Mouse (Mus musculus) right cerebral cortex, postnatal 4 days (tissue): ENCODE measurements around the gene Gtf2i.

Experiments
- DNase-seq: peaks from one replicate; pipeline ENCODE4 v3.0.0-alpha.2; 2022

Gtf2i gene

GRCm38 (mm10) chr5:134237936-134238760, 76.4 kb downstream of the Gtf2i start:
- DNase-seq: peak; percentile 28

GRCm38 (mm10) chr5:134237508-134237907, 77.1 kb downstream of the Gtf2i start:
- DNase-seq: no peak

GRCm38 (mm10) chr5:134236796-134237195, 77.8 kb downstream of the Gtf2i start:
- DNase-seq: no peak

GRCm38 (mm10) chr5:134236241-134236640, 78.3 kb downstream of the Gtf2i start:
- no peak for DNase-seq

- peak; percentile 66 for DNase-seq
These were observed 79.4 kb downstream of the Gtf2i start for GRCm38 (mm10) chr5:134235111-134235510.

- no peak for DNase-seq
These were observed 80.4 kb downstream of the Gtf2i start for GRCm38 (mm10) chr5:134234205-134234604.

GRCm38 (mm10) chr5:134233244-134233651, 81.3 kb downstream of the Gtf2i start:
- DNase-seq: no peak

GRCm38 (mm10) chr5:134232568-134232967, 82.0 kb downstream of the Gtf2i start:
- no peak for DNase-seq

GRCm38 (mm10) chr5:134232111-134232510, 82.4 kb downstream of the Gtf2i start:
- no peak for DNase-seq

GRCm38 (mm10) chr5:134231376-134231775, 83.2 kb downstream of the Gtf2i start:
- DNase-seq: no peak

GRCm38 (mm10) chr5:134229391-134229790, 85.2 kb downstream of the Gtf2i start, which contains the start of gene Ncf1:
TSS of gene Ncf1 (minus strand) at chr5:134229625.
- no peak for DNase-seq

- DNase-seq: no peak
These were observed 86.3 kb downstream of the Gtf2i start for GRCm38 (mm10) chr5:134228249-134228638.

- DNase-seq: peak; percentile 39
These were observed 86.8 kb downstream of the Gtf2i start for GRCm38 (mm10) chr5:134227574-134228248.

- DNase-seq: no peak
These were observed 87.6 kb downstream of the Gtf2i start for GRCm38 (mm10) chr5:134226946-134227345.

- no peak for DNase-seq
These were observed 89.3 kb downstream of the Gtf2i start for GRCm38 (mm10) chr5:134225110-134225901.

- no peak for DNase-seq
These were observed 92.8 kb downstream of the Gtf2i start for GRCm38 (mm10) chr5:134221708-134222150.

- no peak for DNase-seq
These were observed 93.3 kb downstream of the Gtf2i start for GRCm38 (mm10) chr5:134221278-134221677.

- DNase-seq: no peak
These were observed 96.7 kb downstream of the Gtf2i start for GRCm38 (mm10) chr5:134217900-134218299.

- DNase-seq: no peak
These were observed 100.3 kb downstream of the Gtf2i start for GRCm38 (mm10) chr5:134214021-134214806.

GRCm38 (mm10) chr5:134209931-134210554, 104.5 kb downstream of the Gtf2i start:
- DNase-seq: no peak

- DNase-seq: no peak
These were observed 107.8 kb downstream of the Gtf2i start for GRCm38 (mm10) chr5:134206721-134207120.

GRCm38 (mm10) chr5:134193664-134194063, 120.9 kb downstream of the Gtf2i start:
- DNase-seq: no peak
